ENCODE assay signal across 19 mouse cellular contexts in genomic region chr13:12711471-12712273, GRCm38 (mm10).
DNase-seq lines count a peak whose midpoint lies in the region; ATAC-seq lines count a peak whose summit lies in the region.
"Had no signal": no experiment of that assay in that cellular context is flagged by ENCODE, and none has a peak within 500 bp of the region (broad histone marks: within the 10 kb centered on the region; RNA-seq: fewer than 3 reads in every experiment).

No protein-coding gene starts in this region.

- peak; percentile 51; the same call in 1 of the 2 replicates for ATAC-seq in hindbrain, embryonic 14.5 days (ENCODE audit: low FRiP score)
- ATAC-seq in midbrain, embryonic 11.5 days (ENCODE audit: low FRiP score), result 0 out of 2 replicates have a peak, but pooled peaks have one; percentile 38
- ATAC-seq: forebrain, embryonic 15.5 days; midbrain, embryonic 16.5 days had no signal

- no peak for DNase-seq in hindbrain, embryonic 14.5 days (ENCODE audit: low spot score)
- no peak for DNase-seq in hindbrain, embryonic 10.5 days (ENCODE audit: low spot score)
- no peak for DNase-seq in midbrain, embryonic 11.5 days (ENCODE audit: low spot score, missing footprints)
- DNase-seq in midbrain, embryonic 10.5 days (ENCODE audit: low spot score), result no peak
- peak; percentile 15 for DNase-seq in ZHBTc4 (ENCODE audit: low read depth, low spot score)
- DNase-seq in splenic B cell, adult 2 months (ENCODE audit: low read depth, low spot score), result peak; percentile 63
- DNase-seq in cerebellum, postnatal 25 days, result no peak
- DNase-seq: adrenal gland, postnatal 25 days; cerebellum, adult 8-10 months; gastrocnemius, postnatal 14 days; heart, adult 11 months; kidney, adult 11 months; liver, embryonic 13.5 days; lung, postnatal 4 days; thymus, postnatal 36 days had no signal

- H3K27ac ChIP-seq in hindbrain, embryonic 14.5 days, result no peak overlapping the region
- H3K27ac ChIP-seq in hindbrain, embryonic 10.5 days, result no peak overlapping the region
- H3K27ac ChIP-seq in midbrain, embryonic 11.5 days (ENCODE audit: low read depth, low read length), result no peak overlapping the region
- H3K27ac ChIP-seq in midbrain, embryonic 10.5 days (replicated peaks), result no peak overlapping the region
- H3K27ac ChIP-seq: forebrain, embryonic 15.5 days; kidney, postnatal 0 days; liver, embryonic 13.5 days; lung, embryonic 15.5 days had no signal

- no peak overlapping the region for H3K9ac ChIP-seq in hindbrain, embryonic 14.5 days
- no peak overlapping the region for H3K9ac ChIP-seq in midbrain, embryonic 11.5 days (ENCODE audit: low read length)
- H3K9ac ChIP-seq: forebrain, embryonic 15.5 days; liver, embryonic 13.5 days; lung, embryonic 15.5 days had no signal

- 71% methylated on average over 7 of the region's 7 CpGs for WGBS in hindbrain, embryonic 14.5 days
- WGBS in hindbrain, embryonic 10.5 days, result 66% methylated on average over 7 of the region's 7 CpGs
- 56% methylated on average over 7 of the region's 7 CpGs for WGBS in midbrain, embryonic 11.5 days
- 66% methylated on average over 7 of the region's 7 CpGs for WGBS in midbrain, embryonic 10.5 days

- H3K27me3 ChIP-seq in hindbrain, embryonic 14.5 days (ENCODE audit: control insufficient read depth, insufficient read depth, low read length), result no peaks in the 10 kb centered on the region
- no peaks in the 10 kb centered on the region for H3K27me3 ChIP-seq in hindbrain, embryonic 10.5 days (ENCODE audit: insufficient read depth, poor library complexity, severe bottlenecking)
- H3K27me3 ChIP-seq in midbrain, embryonic 11.5 days (ENCODE audit: control insufficient read depth, insufficient read depth, low read length), result no peaks in the 10 kb centered on the region
- H3K27me3 ChIP-seq in midbrain, embryonic 10.5 days (ENCODE audit: low read depth, poor library complexity, severe bottlenecking), result no peaks in the 10 kb centered on the region
- no peaks in the 10 kb centered on the region for H3K27me3 ChIP-seq in splenic B cell, adult 2 months (ENCODE audit: control insufficient read depth, insufficient read depth, low read length, poor library complexity, severe bottlenecking)
- H3K27me3 ChIP-seq: forebrain, embryonic 15.5 days; liver, embryonic 13.5 days; lung, embryonic 15.5 days had no signal

- H3K4me2 ChIP-seq in hindbrain, embryonic 14.5 days (replicated peaks), result no peak overlapping the region
- no peak overlapping the region for H3K4me2 ChIP-seq in midbrain, embryonic 11.5 days
- H3K4me2 ChIP-seq: forebrain, embryonic 15.5 days; liver, embryonic 13.5 days; lung, embryonic 15.5 days had no signal

- H3K9me3 ChIP-seq in hindbrain, embryonic 14.5 days (ENCODE audit: control insufficient read depth, low read length), result no peaks in the 10 kb centered on the region
- H3K9me3 ChIP-seq in hindbrain, embryonic 10.5 days, result no peaks in the 10 kb centered on the region
- no peaks in the 10 kb centered on the region for H3K9me3 ChIP-seq in midbrain, embryonic 11.5 days (ENCODE audit: control insufficient read depth, low read length)
- no peaks in the 10 kb centered on the region for H3K9me3 ChIP-seq in midbrain, embryonic 10.5 days (replicated peaks)
- H3K9me3 ChIP-seq: forebrain, embryonic 15.5 days; liver, embryonic 13.5 days; lung, embryonic 15.5 days had no signal

- H3K4me3 ChIP-seq in hindbrain, embryonic 14.5 days (replicated peaks; ENCODE audit: low read length), result no peak overlapping the region
- H3K4me3 ChIP-seq in hindbrain, embryonic 10.5 days, result no peak overlapping the region
- H3K4me3 ChIP-seq in midbrain, embryonic 11.5 days (ENCODE audit: low read depth, low read length), result no peak overlapping the region
- no peak overlapping the region for H3K4me3 ChIP-seq in midbrain, embryonic 10.5 days
- H3K4me3 ChIP-seq: forebrain, embryonic 15.5 days; liver, embryonic 13.5 days; lung, embryonic 15.5 days had no signal

- no peaks in the 10 kb centered on the region for H3K4me1 ChIP-seq in hindbrain, embryonic 14.5 days (replicated peaks; ENCODE audit: control insufficient read depth, insufficient read depth, low read length)
- H3K4me1 ChIP-seq in hindbrain, embryonic 10.5 days (replicated peaks), result no peaks in the 10 kb centered on the region
- 0 out of 2 replicates have a peak, but pooled peaks cover 2% of the 10 kb centered on the region for H3K4me1 ChIP-seq in midbrain, embryonic 11.5 days (ENCODE audit: control insufficient read depth, insufficient read depth, low read length)
- H3K4me1 ChIP-seq in midbrain, embryonic 10.5 days, result peaks cover 8% of the 10 kb centered on the region; the same call in 1 of the 2 replicates
- H3K4me1 ChIP-seq: forebrain, embryonic 15.5 days; liver, embryonic 13.5 days; lung, embryonic 15.5 days had no signal

- H3K36me3 ChIP-seq in hindbrain, embryonic 14.5 days (replicated peaks; ENCODE audit: control insufficient read depth, insufficient read depth), result no peaks in the 10 kb centered on the region
- no peaks in the 10 kb centered on the region for H3K36me3 ChIP-seq in hindbrain, embryonic 10.5 days
- H3K36me3 ChIP-seq in midbrain, embryonic 11.5 days (ENCODE audit: control insufficient read depth, insufficient read depth, low read length), result no peaks in the 10 kb centered on the region
- no peaks in the 10 kb centered on the region for H3K36me3 ChIP-seq in midbrain, embryonic 10.5 days
- H3K36me3 ChIP-seq in splenic B cell, adult 2 months (ENCODE audit: control insufficient read depth, insufficient read depth, low read length, poor library complexity, severe bottlenecking), result no peaks in the 10 kb centered on the region
- H3K36me3 ChIP-seq: forebrain, embryonic 15.5 days; liver, embryonic 13.5 days; lung, embryonic 15.5 days had no signal

Comparison
In these comparisons a context has a peak if more than half of its experiments do, and no peak if none do; other contexts are left out.
1. DNase-seq: peak in ZHBTc4 (single experiment) and splenic B cell, adult 2 months (single experiment); none in hindbrain, embryonic 14.5 days (single experiment), hindbrain, embryonic 10.5 days (single experiment), midbrain, embryonic 11.5 days (single experiment), midbrain, embryonic 10.5 days (single experiment) and cerebellum, postnatal 25 days (0 of 2).